Mouse (Mus musculus) cerebellum, adult 11-12 months (tissue): Measurements from ENCODE around the gene Myoc.
A peak's percentile ranks its signal among the peaks of the same experiment; 100 is the strongest.
"Not testable (repeated sequence)": the region's sequence is repeated elsewhere in the genome, so short reads cannot be mapped to it uniquely, and the experiment has no call there.

ENCODE experiments used
- DNase-seq: peaks from one replicate; pipeline ENCODE4 v3.0.0; 2022

The Myoc gene

GRCm38 (mm10) chr1:162639051-162639750, at the start of gene Myoc:
Myoc (plus strand) TSS chr1:162639155.
- no peak for DNase-seq

- no peak for DNase-seq
Measured at GRCm38 (mm10) chr1:162589443-162589842, 49.5 kb upstream of the Myoc start.

GRCm38 (mm10) chr1:162590415-162590997, 48.4 kb upstream of the Myoc start:
- DNase-seq, result no peak

- DNase-seq, result no peak
Measured at GRCm38 (mm10) chr1:162597379-162598102, 41.4 kb upstream of the Myoc start.

GRCm38 (mm10) chr1:162599617-162600016, 39.3 kb upstream of the Myoc start:
- no peak for DNase-seq

DNA sequence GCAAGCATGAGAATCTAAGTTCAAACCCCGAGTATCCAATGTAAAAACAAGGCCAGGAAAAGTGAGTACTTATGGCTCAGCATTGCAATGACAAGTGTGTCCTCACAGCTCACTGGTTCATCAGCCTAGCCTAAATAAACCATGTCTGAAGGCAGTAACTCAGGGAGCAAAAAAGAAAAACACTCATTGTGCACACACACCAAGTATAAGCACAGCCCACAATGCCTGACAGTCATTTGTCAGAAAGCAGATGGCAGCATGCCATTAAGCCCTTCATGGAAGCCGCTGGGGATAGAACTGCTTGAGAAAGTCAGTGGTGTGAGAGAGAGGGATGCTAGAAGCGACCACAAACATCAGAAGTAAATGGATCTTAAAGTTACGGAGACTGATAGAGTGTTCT, 37.7 kb upstream of the Myoc start:
- no peak for DNase-seq

GRCm38 (mm10) chr1:162608127-162608526, 30.8 kb upstream of the Myoc start:
- DNase-seq, result no peak

- no peak for DNase-seq
Measured at GRCm38 (mm10) chr1:162609633-162610250, 29.2 kb upstream of the Myoc start.

GRCm38 (mm10) chr1:162611191-162611590, 27.8 kb upstream of the Myoc start:
- DNase-seq, result no peak

DNA sequence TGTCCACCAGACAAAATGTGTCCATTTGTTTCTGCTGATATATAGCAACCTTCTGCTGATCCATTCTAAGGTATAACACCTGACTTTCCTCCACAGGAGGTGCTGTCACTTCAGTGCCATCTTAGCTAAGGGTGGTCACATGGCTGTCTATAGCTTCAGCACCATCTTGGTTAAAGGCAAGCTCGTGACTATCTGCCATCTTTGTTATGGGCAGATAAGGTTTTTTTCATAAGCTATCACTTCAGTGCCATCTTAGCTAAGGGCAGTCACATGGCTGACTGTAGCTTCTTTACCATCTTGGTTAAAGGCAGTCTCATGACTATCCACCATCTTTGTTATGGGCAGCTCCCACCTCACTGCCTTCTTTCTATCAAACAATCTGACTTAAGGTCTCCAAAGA, 23.4 kb upstream of the Myoc start:
- DNase-seq, result no peak

GRCm38 (mm10) chr1:162620487-162620886, 18.5 kb upstream of the Myoc start:
- DNase-seq, result no peak

GRCm38 (mm10) chr1:162623895-162624294, 15.1 kb upstream of the Myoc start:
- no peak for DNase-seq

DNA sequence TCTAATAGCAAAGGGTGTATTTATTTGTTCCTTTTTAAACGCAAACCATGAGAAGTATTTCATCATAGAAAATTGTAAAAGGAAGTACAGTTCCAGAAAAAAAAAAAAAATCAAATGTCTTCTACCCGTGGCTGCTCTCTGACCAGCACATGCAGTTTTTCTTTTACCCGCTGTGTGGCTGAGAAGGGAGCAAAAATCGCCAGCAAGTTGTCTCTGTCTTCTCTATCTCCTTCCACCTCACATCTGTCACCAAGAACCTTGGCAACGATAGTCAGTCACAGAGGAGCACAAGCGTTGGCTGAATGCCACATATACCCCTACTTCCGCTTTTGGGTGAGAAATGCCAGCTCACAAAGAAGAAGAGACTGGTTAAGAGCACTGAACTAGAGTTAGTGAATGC, 13.7 kb upstream of the Myoc start:
- no peak for DNase-seq

GRCm38 (mm10) chr1:162627821-162628220, 11.1 kb upstream of the Myoc start:
- not testable (repeated sequence) for DNase-seq

- DNase-seq, result not testable (repeated sequence)
Measured at GRCm38 (mm10) chr1:162628326-162628725, 10.6 kb upstream of the Myoc start.

DNA sequence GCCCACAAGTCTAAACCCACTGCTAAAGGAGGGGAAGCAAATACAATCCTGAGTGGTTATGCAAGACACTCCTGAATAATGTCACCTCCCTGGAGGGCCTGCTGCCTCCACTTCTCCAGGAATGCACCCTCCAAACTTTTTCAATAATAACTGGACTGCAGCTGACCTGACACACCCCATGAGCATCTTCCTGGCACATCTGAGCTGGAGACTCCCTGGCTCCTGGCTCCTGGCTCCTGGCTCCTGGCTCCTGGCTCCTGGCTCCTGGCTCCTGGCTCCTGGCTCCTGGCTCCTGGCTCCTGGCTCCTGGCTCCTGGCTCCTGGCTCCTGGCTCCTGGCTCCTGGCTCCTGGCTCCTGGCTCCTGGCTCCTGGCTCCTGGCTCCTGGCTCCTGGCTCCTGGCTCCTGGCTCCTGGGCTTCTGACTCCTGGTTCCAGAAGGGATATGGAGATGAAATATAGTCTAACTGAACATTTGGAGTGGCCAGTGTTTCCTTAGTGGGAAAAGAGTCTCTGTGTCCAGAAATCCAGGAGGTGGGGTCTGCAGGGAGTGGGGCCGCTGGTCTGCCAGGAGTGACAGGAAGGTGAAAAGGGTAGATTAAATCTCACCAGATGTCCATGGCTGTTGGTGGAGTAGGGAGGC, 3.5 kb upstream of the Myoc start:
- peak; percentile 55 for DNase-seq

DNA sequence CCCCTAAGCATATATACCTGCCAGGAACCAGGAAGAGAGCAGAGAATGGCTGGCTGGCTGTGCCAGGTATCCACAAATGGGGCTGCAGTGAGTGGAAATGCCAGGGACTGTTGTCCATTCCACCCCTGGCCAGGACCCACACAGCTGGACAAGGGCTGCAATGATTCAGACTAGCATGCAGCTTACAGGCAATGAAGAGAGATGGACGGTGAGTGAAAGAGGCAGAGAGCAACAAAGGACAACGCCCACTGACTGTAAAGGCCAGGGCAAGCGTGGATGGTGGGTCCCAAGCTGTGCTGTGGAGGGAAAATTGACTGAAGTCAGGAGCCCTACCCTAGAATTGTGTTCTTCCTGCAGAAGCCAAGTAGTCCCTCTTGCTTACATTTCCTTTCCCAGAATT, 2.4 kb upstream of the Myoc start:
- no peak for DNase-seq

GRCm38 (mm10) chr1:162638535-162638934, 420 bp upstream of the Myoc start:
- no peak for DNase-seq

DNA sequence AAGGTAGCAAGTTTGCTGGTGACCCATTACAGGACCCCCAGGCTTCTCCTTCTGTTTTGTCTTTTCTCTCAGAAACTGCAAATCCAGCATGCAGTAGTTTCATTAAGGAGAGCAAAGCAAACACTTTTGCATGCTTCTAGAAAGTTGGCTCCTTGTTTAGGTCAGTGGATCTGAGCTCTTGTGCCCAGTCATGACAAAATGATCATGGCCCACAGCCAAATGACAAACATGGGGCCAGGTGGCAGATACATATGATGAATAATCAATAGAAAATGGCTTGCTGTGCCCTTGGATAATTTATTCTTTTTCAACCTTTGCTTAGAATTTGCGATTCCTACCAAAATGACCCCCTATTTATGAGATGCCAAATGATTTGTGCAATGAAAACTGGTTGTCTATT, 906 bp downstream of the Myoc start:
- DNase-seq, result no peak

DNA sequence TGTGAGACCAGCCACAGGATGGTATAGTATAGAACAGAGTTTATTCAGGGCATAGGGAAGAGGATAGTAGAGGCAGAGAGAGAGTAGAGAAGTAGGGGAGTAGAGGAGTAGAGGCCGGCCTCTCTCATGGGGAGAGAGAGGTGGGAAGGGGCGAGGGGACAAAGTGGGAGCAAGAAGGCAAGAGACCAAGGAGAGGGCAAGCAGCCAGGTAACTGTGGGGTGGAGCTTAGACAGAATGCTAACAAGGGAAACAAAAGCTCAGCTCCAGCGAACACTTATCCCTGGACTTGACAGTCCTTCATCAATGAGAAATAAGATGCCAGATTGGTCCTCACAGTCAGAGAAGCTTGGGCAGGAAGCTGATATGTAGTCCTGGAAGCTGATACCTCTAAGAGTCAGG, 3.6 kb downstream of the Myoc start:
- DNase-seq, result no peak

DNA sequence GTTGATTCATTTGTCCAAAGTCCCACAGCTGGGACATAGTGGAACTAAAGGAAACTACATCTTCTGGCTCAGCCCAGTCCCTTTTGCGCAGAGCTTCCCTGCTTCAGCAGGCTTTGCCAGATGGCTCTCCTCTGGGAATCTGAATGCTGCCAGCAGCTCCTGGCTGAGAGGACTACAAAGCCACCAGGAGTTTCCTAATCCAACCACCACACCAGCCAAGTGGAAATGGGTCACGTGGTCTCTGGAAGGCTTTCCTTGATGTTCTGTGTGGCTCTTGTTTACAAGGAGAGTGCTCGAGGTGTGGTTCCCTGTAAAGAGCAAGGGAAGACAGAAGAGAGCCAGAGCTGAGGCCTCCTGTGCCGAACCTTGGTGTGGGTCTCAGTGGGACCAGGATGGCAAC, 4.8 kb downstream of the Myoc start:
- peak; percentile 87 for DNase-seq

DNA sequence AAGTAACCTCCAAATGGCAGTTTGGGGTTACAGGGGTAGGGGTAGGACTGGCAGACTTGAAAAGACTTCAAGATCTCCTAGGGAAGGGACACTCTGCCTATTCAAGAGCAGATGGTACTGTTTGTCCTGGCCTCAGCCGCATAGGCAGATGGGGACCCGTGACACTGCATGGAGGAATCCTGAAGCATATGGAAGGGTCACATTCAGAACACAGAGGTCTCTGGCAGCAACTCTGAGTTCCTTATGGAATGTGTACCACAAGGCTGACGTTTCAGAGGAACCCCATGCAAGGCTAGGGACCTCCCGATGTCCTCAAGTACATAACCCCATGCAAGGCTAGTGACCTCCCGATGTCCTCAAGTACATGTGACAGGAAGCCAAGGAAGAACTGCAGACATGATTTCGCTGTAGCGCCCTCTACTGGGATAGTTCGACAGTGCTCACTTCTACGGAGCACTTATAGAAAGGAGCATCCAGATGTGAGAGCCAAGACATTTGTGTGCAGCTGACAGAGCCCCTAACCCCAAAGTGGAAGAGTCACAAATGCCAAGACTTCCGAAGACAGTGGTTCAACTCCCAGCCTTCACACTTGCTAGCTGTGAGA, 7.2 kb downstream of the Myoc start:
- DNase-seq, result peak; percentile 44

DNA sequence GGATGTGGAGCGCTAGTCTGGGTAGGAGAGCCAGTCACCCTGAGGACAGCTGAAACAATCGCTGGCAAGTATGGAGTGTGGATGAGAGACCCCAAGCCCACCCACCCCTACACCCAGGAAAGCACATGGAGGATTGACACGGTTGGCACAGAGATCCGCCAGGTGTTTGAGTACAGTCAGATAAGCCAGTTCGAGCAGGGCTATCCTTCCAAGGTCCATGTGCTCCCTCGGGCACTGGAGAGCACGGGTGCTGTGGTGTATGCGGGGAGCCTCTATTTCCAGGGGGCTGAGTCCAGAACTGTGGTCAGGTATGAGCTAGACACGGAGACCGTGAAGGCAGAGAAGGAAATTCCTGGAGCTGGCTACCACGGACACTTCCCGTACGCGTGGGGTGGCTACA, 9.5 kb downstream of the Myoc start:
- DNase-seq, result no peak
